Mouse (Mus musculus): Measurements from ENCODE around the gene Hikeshi. TPM values are rescaled to one million over a fixed set of nuclear protein-coding genes. Genes with fewer than 3 reads are reported as not detected.
A peak's percentile ranks its signal among the peaks of the same experiment; 100 is the strongest.

The Hikeshi gene
- polyA plus RNA-seq, 1 experiment, result 81.1 TPM

DNA sequence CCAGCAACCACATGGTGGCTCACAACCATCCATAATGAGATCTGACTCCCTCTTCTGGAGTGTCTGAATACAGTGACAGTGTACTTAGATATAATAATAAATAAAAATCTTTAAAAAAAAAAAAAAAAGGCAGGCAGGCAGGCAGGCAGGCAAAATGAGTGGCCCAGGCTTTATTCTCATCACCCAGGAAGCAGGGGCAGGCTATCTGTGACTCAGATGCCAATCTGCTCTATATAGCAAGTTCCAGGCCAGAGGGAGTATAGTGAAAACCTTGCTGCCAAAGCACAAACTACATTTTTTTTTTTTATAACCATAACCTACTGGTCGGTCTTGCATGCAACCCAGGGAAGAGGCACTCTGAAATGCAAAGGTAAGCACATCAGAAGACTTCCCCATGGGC is 25.8 kb upstream of the Hikeshi start:
- no peak for DNase-seq (ENCODE audit: low read depth)
- TF ChIP-seq CTCF (IDR thresholded peaks at IDR 0.05; ENCODE audit: borderline replicate concordance, extremely low read depth, insufficient read depth, insufficient read length) (no peak), POLR2A (IDR thresholded peaks at IDR 0.05; ENCODE audit: borderline replicate concordance, extremely low read depth, insufficient read depth, insufficient read length, poor library complexity, severe bottlenecking) (no peak)

DNA sequence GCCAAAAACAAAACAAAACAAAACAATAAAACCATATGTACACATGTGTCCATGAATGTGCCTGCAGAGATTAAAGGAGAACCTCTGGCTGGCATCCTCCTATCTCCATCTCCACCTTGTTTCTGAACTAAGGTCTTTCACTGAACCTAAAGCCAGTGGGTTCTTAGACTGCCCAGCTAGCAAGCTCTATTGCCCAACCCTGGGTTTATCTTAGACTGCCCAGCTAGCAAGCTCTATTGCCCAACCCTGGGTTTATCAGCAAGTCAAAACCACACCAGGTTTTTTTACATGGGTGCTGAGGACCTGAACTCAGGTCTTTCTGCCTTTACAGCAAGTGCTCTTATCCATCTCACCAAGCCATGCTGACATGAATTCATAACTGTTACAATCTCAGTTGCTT is 22.1 kb upstream of the Hikeshi start:
- TF ChIP-seq POLR2A (IDR thresholded peaks at IDR 0.05; ENCODE audit: borderline replicate concordance, extremely low read depth, insufficient read depth, insufficient read length, poor library complexity, severe bottlenecking) (no peak), CTCF (IDR thresholded peaks at IDR 0.05; ENCODE audit: borderline replicate concordance, extremely low read depth, insufficient read depth, insufficient read length) (no peak)
- no peak for DNase-seq (ENCODE audit: low read depth)

GRCm38 (mm10) chr7:89957300-89957699 is 16.3 kb upstream of the Hikeshi start:
- TF ChIP-seq POLR2A (IDR thresholded peaks at IDR 0.05; ENCODE audit: borderline replicate concordance, extremely low read depth, insufficient read depth, insufficient read length, poor library complexity, severe bottlenecking) (no peak), CTCF (IDR thresholded peaks at IDR 0.05; ENCODE audit: borderline replicate concordance, extremely low read depth, insufficient read depth, insufficient read length) (no peak)
- DNase-seq (ENCODE audit: low read depth), result no peak

GRCm38 (mm10) chr7:89954261-89954660 is 13.3 kb upstream of the Hikeshi start:
- TF ChIP-seq CTCF (IDR thresholded peaks at IDR 0.05; ENCODE audit: borderline replicate concordance, extremely low read depth, insufficient read depth, insufficient read length) (no peak), POLR2A (IDR thresholded peaks at IDR 0.05; ENCODE audit: borderline replicate concordance, extremely low read depth, insufficient read depth, insufficient read length, poor library complexity, severe bottlenecking) (no peak)
- no peak for DNase-seq (ENCODE audit: low read depth)

GRCm38 (mm10) chr7:89949403-89949802 is 8.4 kb upstream of the Hikeshi start:
- DNase-seq (ENCODE audit: low read depth), result no peak

DNA sequence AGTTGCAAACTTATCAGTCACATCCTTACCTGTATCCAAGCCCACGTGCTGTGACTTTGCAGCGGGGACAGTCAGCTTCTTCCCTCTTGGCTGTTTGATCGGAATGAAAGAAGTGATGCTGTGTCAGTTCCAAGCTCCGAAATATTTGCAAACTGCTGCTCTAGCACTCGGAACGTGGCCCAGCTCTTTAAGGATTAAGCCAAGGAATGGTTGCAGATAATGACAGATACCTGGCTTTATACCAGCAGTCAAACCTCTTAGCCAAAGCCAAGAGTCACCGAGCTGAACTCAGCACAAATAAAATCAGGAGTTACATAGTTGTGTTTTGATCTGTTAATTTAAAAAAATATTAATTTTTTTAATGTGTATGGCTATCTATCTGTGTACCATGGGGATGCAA is 7.0 kb upstream of the Hikeshi start:
- TF ChIP-seq POLR2A (IDR thresholded peaks at IDR 0.05; ENCODE audit: borderline replicate concordance, extremely low read depth, insufficient read depth, insufficient read length, poor library complexity, severe bottlenecking), result no peak
- TF ChIP-seq CTCF (IDR thresholded peaks at IDR 0.05; ENCODE audit: borderline replicate concordance, extremely low read depth, insufficient read depth, insufficient read length), result no peak
- DNase-seq (ENCODE audit: low read depth), result peak; percentile 25

More at GRCm38 (mm10) chr7:89949403-89949802, 8.4 kb upstream of the Hikeshi start:
- TF ChIP-seq POLR2A (IDR thresholded peaks at IDR 0.05; ENCODE audit: borderline replicate concordance, extremely low read depth, insufficient read depth, insufficient read length, poor library complexity, severe bottlenecking), result no peak
- TF ChIP-seq CTCF (IDR thresholded peaks at IDR 0.05; ENCODE audit: borderline replicate concordance, extremely low read depth, insufficient read depth, insufficient read length), result no peak

DNA sequence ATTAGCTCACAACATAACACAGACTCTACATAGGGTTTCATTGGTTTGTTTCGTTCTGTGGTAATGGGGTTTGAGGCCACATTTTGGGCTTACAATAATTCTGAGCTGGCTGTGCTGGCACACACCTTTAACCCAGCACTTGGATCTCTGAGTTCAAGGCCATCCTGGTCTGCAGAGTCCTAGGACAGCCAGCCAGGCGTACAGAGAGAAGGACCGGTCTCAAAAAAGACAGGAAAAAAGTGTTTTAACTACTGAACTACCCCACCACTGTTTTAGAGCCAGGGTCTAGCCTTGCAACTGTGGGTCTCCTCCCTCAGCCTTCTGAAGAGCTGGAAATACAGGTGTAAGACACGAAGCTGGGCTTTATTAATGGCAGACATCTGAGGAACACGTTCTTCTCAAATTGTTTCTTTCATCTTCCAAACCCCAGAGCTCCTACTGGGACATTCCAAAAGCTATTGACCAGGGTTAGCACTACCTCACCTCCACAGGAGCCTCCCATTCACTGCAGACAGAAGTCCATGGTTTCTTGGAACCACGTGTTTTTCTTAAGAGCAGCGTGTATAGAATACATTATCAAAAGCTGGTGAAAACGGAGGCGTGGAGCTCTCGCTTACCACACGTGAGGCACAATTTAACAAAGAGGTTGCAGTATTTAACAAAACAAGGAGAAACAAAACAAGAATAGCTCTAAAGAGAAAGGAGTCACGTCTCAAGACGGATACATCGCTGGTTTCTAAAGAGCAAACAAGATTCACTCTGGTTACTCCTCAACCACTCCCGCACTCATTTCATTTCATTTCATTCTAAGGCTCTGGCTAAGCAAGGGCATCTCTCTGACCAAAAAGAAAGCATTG is 1.3 kb downstream of the Hikeshi start:
- peak; percentile 53 for DNase-seq (ENCODE audit: low read depth)
- no peak for TF ChIP-seq CTCF (IDR thresholded peaks at IDR 0.05; ENCODE audit: borderline replicate concordance, extremely low read depth, insufficient read depth, insufficient read length)
- TF ChIP-seq POLR2A (IDR thresholded peaks at IDR 0.05; ENCODE audit: borderline replicate concordance, extremely low read depth, insufficient read depth, insufficient read length, poor library complexity, severe bottlenecking), result no peak

DNA sequence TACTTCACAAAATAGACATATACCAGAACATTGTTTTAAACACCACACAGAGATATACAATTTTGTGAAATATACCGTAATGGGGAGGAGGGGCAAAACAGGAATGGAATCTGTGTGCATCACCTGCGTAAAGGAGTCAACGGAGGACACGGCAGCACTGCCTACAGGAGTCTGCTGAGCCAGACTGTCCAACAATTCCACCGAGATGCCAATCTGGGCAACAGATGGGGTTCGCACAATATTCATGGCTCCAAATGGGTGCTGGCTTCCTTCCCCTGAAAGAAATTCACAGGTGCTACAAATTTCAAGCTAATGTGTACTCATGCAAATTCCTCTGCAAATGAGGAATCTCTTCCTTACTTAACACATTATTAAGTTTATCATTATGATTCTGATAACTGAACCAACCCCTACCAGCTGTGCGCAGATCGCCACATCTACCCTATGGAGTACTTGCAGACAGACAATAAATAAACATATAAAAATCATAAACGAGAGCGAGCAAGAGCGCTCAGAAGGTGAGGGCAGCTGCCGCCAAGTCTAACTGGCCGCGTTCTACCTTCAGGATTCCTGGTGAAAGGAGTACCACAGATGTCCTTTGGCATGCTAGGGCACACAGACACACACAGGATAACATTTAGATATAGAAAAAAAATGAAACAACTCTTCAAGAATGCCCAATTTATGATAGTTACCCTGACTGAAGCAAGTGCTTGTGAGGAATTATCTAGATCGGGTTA is 17.4 kb downstream of the Hikeshi start:
- peak; percentile 36 for DNase-seq (ENCODE audit: low read depth)
- TF ChIP-seq POLR2A (IDR thresholded peaks at IDR 0.05; ENCODE audit: borderline replicate concordance, extremely low read depth, insufficient read depth, insufficient read length, poor library complexity, severe bottlenecking) (no peak), CTCF (IDR thresholded peaks at IDR 0.05; ENCODE audit: borderline replicate concordance, extremely low read depth, insufficient read depth, insufficient read length) (no peak)

DNA sequence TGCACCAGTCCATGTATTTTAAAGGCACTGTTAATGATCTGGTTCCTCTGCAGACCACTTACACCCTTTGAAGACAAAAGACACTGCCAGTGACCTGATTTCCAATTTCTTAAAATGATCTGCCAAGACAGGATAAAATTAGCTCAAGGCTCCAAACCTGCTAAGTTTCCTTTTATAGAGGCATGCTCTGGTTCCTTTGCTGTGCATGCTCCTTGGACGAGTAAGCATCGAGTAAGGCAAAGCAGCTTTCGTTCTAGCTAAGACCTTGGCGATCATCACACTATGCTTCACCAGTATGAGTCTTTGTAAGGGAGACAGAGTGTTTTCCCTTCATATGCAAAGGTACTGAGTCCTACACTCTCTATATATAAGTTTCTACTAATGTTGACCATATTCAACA is 23.2 kb downstream of the Hikeshi start:
- no peak for DNase-seq (ENCODE audit: low read depth)
- TF ChIP-seq POLR2A (IDR thresholded peaks at IDR 0.05; ENCODE audit: borderline replicate concordance, extremely low read depth, insufficient read depth, insufficient read length, poor library complexity, severe bottlenecking) (no peak), CTCF (IDR thresholded peaks at IDR 0.05; ENCODE audit: borderline replicate concordance, extremely low read depth, insufficient read depth, insufficient read length) (no peak)

- TF ChIP-seq POLR2A (IDR thresholded peaks at IDR 0.05; ENCODE audit: borderline replicate concordance, extremely low read depth, insufficient read depth, insufficient read length, poor library complexity, severe bottlenecking), result no peak
- TF ChIP-seq CTCF (IDR thresholded peaks at IDR 0.05; ENCODE audit: borderline replicate concordance, extremely low read depth, insufficient read depth, insufficient read length), result no peak
- no peak for DNase-seq (ENCODE audit: low read depth)
Measured at GRCm38 (mm10) chr7:89916711-89917110, 24.3 kb downstream of the Hikeshi start.

- TF ChIP-seq CTCF (IDR thresholded peaks at IDR 0.05; ENCODE audit: borderline replicate concordance, extremely low read depth, insufficient read depth, insufficient read length), result no peak
- no peak for TF ChIP-seq POLR2A (IDR thresholded peaks at IDR 0.05; ENCODE audit: borderline replicate concordance, extremely low read depth, insufficient read depth, insufficient read length, poor library complexity, severe bottlenecking)
- peak; percentile 19 for DNase-seq (ENCODE audit: low read depth)
Measured at GRCm38 (mm10) chr7:89913432-89914158, 27.4 kb downstream of the Hikeshi start.

Data from brain, embryonic 14.5 days (tissue).